Mouse (Mus musculus) lung, adult 2 months (tissue): ENCODE data around the gene Cd9.

Experiments used
- CTCF ChIP-seq: fragments of 200-500 bp; IDR thresholded peaks from 2 replicates; pipeline ENCODE4 v1.5.1; 2011; ENCODE audit warnings: mild to moderate bottlenecking, low read length, control low read depth; ENCODE audit not compliant: insufficient read depth
- POLR2A ChIP-seq: fragments of 200-500 bp; IDR thresholded peaks from 2 replicates; pipeline ENCODE4 v1.6.1; 2011; ENCODE audit warnings: low read depth, mild to moderate bottlenecking, control low read depth, low read length, borderline replicate concordance; ENCODE audit errors: extremely low read depth

DNA sequence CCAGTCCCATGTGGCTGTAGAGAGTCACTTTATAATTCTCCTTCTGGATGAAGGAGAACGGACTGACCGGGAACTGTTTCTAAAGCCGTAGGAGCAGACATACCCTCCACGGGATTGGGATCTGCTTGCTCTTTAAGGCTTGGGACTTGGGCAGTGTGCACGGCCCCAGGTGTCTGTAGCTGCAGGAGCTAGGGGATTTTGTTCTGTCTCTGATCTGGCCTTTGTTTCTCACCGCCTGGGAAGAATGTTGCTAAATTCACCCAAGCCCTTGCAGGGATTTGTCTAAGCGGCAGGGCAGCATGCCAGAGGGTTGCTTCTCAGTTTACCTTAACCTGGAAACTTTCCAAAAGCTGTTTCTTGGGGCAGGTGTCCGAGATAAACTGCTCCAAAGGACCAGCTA is 32.8 kb downstream of the Cd9 start:
- TF ChIP-seq POLR2A (no peak), CTCF (no peak)
